Mouse (Mus musculus): Measurements from ENCODE around the gene Nhej1. TPM values are rescaled to one million over a fixed set of nuclear protein-coding genes. Genes with fewer than 3 reads are reported as not detected.

Gene Nhej1
- polyA plus RNA-seq, 1 experiment from 2014 or later, result 12.7 TPM

- no peaks in the 10 kb centered on the region for H3K4me1 ChIP-seq
- H3K27ac ChIP-seq, result no peak overlapping the region
- WGBS, result 79% methylated on average over 7 of the region's 7 CpGs
- H3K9ac ChIP-seq, result no peak overlapping the region
- no peaks in the 10 kb centered on the region for H3K9me3 ChIP-seq
- H3K36me3 ChIP-seq, result no peaks in the 10 kb centered on the region
- no peak overlapping the region for H3K4me2 ChIP-seq (replicated peaks)
- ATAC-seq (ENCODE audit: low FRiP score, low read depth), result no peak
- H3K4me3 ChIP-seq, result no peak overlapping the region
- H3K27me3 ChIP-seq, result no peaks in the 10 kb centered on the region
Observed at GRCm38 (mm10) chr1:75051428-75051827, 73.6 kb downstream of the Nhej1 start.

- no peaks in the 10 kb centered on the region for H3K36me3 ChIP-seq
- no peak overlapping the region for H3K27ac ChIP-seq
- no peaks in the 10 kb centered on the region for H3K27me3 ChIP-seq
- no peaks in the 10 kb centered on the region for H3K4me1 ChIP-seq
- no peak overlapping the region for H3K9ac ChIP-seq
- no peak for ATAC-seq (ENCODE audit: low FRiP score, low read depth)
- H3K4me2 ChIP-seq (replicated peaks), result no peak overlapping the region
- no peak overlapping the region for H3K4me3 ChIP-seq
- 81% methylated on average over 2 of the region's 2 CpGs for WGBS
- no peaks in the 10 kb centered on the region for H3K9me3 ChIP-seq
Observed at GRCm38 (mm10) chr1:75048571-75048970, 76.4 kb downstream of the Nhej1 start.

- Histone ChIP-seq H3K4me1 (no peaks in the 10 kb centered on the region), H3K36me3 (no peaks in the 10 kb centered on the region), H3K27me3 (no peaks in the 10 kb centered on the region), H3K9me3 (no peaks in the 10 kb centered on the region), H3K9ac (no peak overlapping the region), H3K4me2 (replicated peaks) (no peak overlapping the region), H3K27ac (no peak overlapping the region), H3K4me3 (no peak overlapping the region)
- ATAC-seq (ENCODE audit: low FRiP score, low read depth), result no peak
- 64% methylated on average over 4 of the region's 4 CpGs for WGBS
Observed at GRCm38 (mm10) chr1:75048041-75048440, 77.0 kb downstream of the Nhej1 start.

- Histone ChIP-seq H3K9ac (no peak overlapping the region), H3K4me1 (peaks cover 6% of the 10 kb centered on the region), H3K9me3 (no peaks in the 10 kb centered on the region), H3K4me2 (replicated peaks) (no peak overlapping the region), H3K27me3 (no peaks in the 10 kb centered on the region), H3K27ac (no peak overlapping the region), H3K4me3 (no peak overlapping the region), H3K36me3 (no peaks in the 10 kb centered on the region)
- 0 out of 2 replicates have a peak, but pooled peaks have one; percentile 28 for ATAC-seq (ENCODE audit: low FRiP score, low read depth)
- WGBS, result 13% methylated on average over 7 of the region's 7 CpGs
Observed at GRCm38 (mm10) chr1:75040429-75040828, 84.6 kb downstream of the Nhej1 start.

- no peak overlapping the region for H3K4me2 ChIP-seq (replicated peaks)
- H3K4me3 ChIP-seq, result no peak overlapping the region
- no peak for ATAC-seq (ENCODE audit: low FRiP score, low read depth)
- no peak overlapping the region; the same call in 1 of the 2 replicates for H3K27ac ChIP-seq
- H3K36me3 ChIP-seq, result no peaks in the 10 kb centered on the region
- WGBS, result 85% methylated on average over 10 of the region's 10 CpGs
- no peak overlapping the region for H3K9ac ChIP-seq
- 0 out of 2 replicates have a peak, but pooled peaks cover 3% of the 10 kb centered on the region for H3K4me1 ChIP-seq
- no peaks in the 10 kb centered on the region for H3K9me3 ChIP-seq
- no peaks in the 10 kb centered on the region for H3K27me3 ChIP-seq
Observed at GRCm38 (mm10) chr1:75032041-75032440, 93.0 kb downstream of the Nhej1 start.

- no peak overlapping the region for H3K9ac ChIP-seq
- H3K9me3 ChIP-seq, result no peaks in the 10 kb centered on the region
- ATAC-seq (ENCODE audit: low FRiP score, low read depth), result no peak
- 40% methylated on average over 2 of the region's 2 CpGs for WGBS
- H3K27ac ChIP-seq, result no peak overlapping the region
- no peaks in the 10 kb centered on the region for H3K36me3 ChIP-seq
- no peak overlapping the region for H3K4me2 ChIP-seq (replicated peaks)
- H3K4me1 ChIP-seq, result peaks cover 13% of the 10 kb centered on the region; the same call in 1 of the 2 replicates
- H3K4me3 ChIP-seq, result no peak overlapping the region
- H3K27me3 ChIP-seq, result 0 out of 2 replicates have a peak, but pooled peaks cover 3% of the 10 kb centered on the region
Observed at GRCm38 (mm10) chr1:75027061-75027779, 97.8 kb downstream of the Nhej1 start.

- WGBS, result 86% methylated on average over 7 of the region's 7 CpGs
- peaks cover 10% of the 10 kb centered on the region; the same call in 1 of the 2 replicates for H3K4me1 ChIP-seq
- H3K4me3 ChIP-seq, result no peak overlapping the region
Observed at GRCm38 (mm10) chr1:75024419-75025199, 100.4 kb downstream of the Nhej1 start.

GRCm38 (mm10) chr1:75022216-75022615 lies 102.8 kb downstream of the Nhej1 start:
- Histone ChIP-seq H3K27me3 (0 out of 2 replicates have a peak, but pooled peaks cover 6% of the 10 kb centered on the region), H3K9me3 (no peaks in the 10 kb centered on the region), H3K4me2 (replicated peaks) (no peak overlapping the region), H3K27ac (no peak overlapping the region), H3K4me1 (peaks cover 10% of the 10 kb centered on the region; the same call in 1 of the 2 replicates), H3K4me3 (no peak overlapping the region), H3K9ac (no peak overlapping the region), H3K36me3 (no peaks in the 10 kb centered on the region)
- 73% methylated on average over 5 of the region's 5 CpGs for WGBS
- ATAC-seq (ENCODE audit: low FRiP score, low read depth), result no peak

More at GRCm38 (mm10) chr1:75024419-75025199, 100.4 kb downstream of the Nhej1 start:
- Histone ChIP-seq H3K27me3 (0 out of 2 replicates have a peak, but pooled peaks cover 3% of the 10 kb centered on the region), H3K27ac (no peak overlapping the region), H3K9ac (no peak overlapping the region), H3K36me3 (no peaks in the 10 kb centered on the region), H3K4me2 (replicated peaks) (no peak overlapping the region), H3K9me3 (no peaks in the 10 kb centered on the region)
- ATAC-seq (ENCODE audit: low FRiP score, low read depth), result no peak

GRCm38 (mm10) chr1:75016846-75017245 lies 108.2 kb downstream of the Nhej1 start:
- H3K4me1 ChIP-seq, result peaks cover 33% of the 10 kb centered on the region
- H3K9me3 ChIP-seq, result no peaks in the 10 kb centered on the region
- H3K4me3 ChIP-seq, result no peak overlapping the region
- H3K36me3 ChIP-seq, result no peaks in the 10 kb centered on the region
- no peak overlapping the region for H3K9ac ChIP-seq
- peak; percentile 19; the same call in 1 of the 2 replicates for ATAC-seq (ENCODE audit: low FRiP score, low read depth)
- no peak overlapping the region for H3K27ac ChIP-seq
- 3% methylated on average over 6 of the region's 6 CpGs for WGBS
- H3K4me2 ChIP-seq (replicated peaks), result no peak overlapping the region
- 0 out of 2 replicates have a peak, but pooled peaks cover 6% of the 10 kb centered on the region for H3K27me3 ChIP-seq

GRCm38 (mm10) chr1:75015551-75016265 lies 109.3 kb downstream of the Nhej1 start:
- H3K9me3 ChIP-seq, result no peaks in the 10 kb centered on the region
- 0 out of 2 replicates have a peak, but pooled peaks cover 6% of the 10 kb centered on the region for H3K27me3 ChIP-seq
- H3K4me3 ChIP-seq, result no peak overlapping the region
- peak overlapping the region; percentile 25 for H3K4me2 ChIP-seq (replicated peaks)
- 12% methylated on average over 13 of the region's 13 CpGs for WGBS
- peak overlapping the region; percentile 39; the same call in 1 of the 2 replicates for H3K9ac ChIP-seq
- ATAC-seq (ENCODE audit: low FRiP score, low read depth), result peak; percentile 73
- no peaks in the 10 kb centered on the region for H3K36me3 ChIP-seq
- peaks cover 33% of the 10 kb centered on the region for H3K4me1 ChIP-seq
- H3K27ac ChIP-seq, result peak overlapping the region; percentile 65; the same call in 1 of the 2 replicates

- H3K4me2 ChIP-seq (replicated peaks), result no peak overlapping the region
- H3K27me3 ChIP-seq, result 0 out of 2 replicates have a peak, but pooled peaks cover 6% of the 10 kb centered on the region
- H3K4me1 ChIP-seq, result peaks cover 33% of the 10 kb centered on the region
- 30% methylated on average over 5 of the region's 5 CpGs for WGBS
- ATAC-seq (ENCODE audit: low FRiP score, low read depth), result no peak
- H3K36me3 ChIP-seq, result no peaks in the 10 kb centered on the region
- peak overlapping the region; percentile 48; the same call in 1 of the 2 replicates for H3K27ac ChIP-seq
- no peak overlapping the region for H3K4me3 ChIP-seq
- no peak overlapping the region for H3K9ac ChIP-seq
- no peaks in the 10 kb centered on the region for H3K9me3 ChIP-seq
Observed at GRCm38 (mm10) chr1:75014210-75014845, 110.7 kb downstream of the Nhej1 start.
